Mouse (Mus musculus) cerebellum, postnatal 36 days (tissue): ENCODE results near the gene Denr.

Experiments used
- DNase-seq, 2 experiments: peaks; one replicate each; pipeline ENCODE4 v3.0.0; 2021 to 2022; ENCODE audit warnings: mixed read lengths in 2 of 2

The Denr gene

DNA sequence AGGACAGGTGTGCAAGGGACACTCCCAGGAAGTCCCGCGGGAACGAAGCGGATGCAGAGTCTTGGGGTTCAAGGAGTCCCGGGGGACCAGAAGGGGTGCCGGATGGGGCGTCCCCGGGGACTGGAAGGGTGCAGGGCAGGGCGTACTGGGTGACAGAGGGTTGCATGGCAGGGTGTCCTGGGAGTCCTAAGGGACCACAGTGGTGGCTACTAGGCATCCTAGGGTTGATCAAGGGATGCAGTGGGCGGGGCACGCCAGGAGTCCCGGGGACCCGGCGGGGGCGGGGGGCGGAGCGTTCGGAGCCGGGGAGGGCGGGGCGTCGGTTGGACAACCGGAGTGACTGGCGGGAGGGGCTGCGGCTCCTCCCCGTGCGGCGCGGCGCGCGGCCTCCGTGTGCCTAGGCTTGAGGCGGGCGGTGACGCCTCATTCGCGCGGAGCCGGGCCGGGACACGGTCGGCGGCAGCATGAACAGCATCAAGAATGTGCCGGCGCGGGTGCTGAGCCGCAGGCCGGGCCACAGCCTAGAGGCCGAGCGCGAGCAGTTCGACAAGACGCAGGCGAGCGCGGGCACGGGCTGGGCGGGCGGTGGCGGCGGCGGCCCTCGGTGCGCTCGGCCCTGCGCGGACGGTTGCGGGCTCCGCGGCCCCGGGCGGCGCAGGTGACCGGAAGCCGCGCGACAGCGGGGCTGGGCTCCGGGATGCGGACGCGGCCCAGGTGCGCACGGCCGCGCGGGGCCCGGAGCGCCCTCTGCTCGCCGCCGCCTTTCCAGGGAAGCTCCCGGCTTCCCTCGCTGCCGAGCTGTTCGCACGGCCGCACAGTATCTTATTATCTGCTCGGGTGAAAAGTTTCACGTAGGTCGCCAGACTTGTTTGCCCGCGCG is 66.6 kb downstream of the Denr start, which contains the start of gene Hip1r:
TSS of gene Hip1r (plus strand) at position 330 of the 880 bp plus-strand sequence.
- peak; percentile 74 to 85 for DNase-seq

DNA sequence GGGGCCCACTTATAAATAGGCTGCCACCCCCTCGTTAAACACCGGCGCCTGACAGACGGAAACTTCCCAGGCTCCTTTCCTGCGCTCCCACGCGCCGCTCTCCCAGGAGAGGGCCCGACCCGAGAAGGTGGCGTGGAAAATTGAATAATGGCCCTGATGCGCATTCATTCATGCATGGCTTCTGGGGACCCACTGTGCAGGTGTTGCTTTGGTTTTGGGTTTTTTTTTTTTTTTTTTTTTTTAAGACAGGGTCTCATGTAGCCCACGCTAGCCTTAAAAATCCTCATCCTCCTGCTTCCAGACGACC is 67.2 kb downstream of the Denr start:
- peak in 1 of 2 experiments; percentile 35 for DNase-seq

DNA sequence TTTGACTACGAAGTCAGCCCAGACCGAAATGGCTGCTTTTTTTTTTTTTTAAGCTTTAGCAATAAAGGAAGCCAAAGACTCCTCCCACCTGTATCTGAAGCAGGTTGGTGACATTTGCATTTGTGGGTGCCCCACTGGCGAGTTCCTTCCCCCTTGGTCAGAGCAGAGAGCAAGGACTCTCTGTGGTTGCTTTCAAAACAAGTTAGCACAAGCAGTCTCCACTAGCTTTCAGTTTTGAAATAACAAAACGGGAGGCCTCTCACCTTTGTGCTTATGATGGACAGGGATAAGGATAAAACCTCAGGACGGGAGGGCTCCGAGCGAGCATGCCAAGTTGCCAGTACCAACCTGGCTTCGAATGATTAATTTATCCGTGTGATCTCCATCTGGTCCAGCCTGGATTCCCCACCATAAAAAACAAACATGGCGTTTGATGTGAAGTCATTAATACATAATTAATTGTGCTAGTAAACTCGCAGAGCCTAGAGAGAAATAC is 67.7 kb downstream of the Denr start:
- no peak for DNase-seq

DNA sequence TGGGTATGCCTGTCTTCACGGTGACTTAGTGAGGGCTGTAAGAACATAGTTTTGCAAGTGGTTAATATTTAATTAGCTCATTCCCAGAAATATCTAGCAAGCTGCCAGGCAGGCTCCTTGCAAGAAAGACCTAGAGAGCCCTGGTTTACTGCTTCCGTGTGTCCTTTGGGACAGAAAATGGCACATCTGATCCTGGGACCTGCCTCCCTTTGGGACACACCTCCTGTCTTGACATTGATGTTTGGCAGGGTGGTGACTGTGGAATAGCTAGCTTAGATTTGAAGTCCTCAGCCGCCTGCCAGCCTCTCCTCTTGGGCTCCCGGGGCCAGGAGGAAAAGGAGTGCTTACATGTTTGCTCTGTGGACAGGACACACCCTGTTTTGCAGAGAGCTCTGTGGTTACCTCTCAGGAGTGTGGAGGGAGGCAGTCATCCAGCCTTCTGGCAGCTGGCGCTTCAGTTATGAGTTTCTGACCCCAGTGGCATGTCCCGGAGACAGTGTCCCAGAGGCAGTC is 68.7 kb downstream of the Denr start:
- no peak for DNase-seq

DNA sequence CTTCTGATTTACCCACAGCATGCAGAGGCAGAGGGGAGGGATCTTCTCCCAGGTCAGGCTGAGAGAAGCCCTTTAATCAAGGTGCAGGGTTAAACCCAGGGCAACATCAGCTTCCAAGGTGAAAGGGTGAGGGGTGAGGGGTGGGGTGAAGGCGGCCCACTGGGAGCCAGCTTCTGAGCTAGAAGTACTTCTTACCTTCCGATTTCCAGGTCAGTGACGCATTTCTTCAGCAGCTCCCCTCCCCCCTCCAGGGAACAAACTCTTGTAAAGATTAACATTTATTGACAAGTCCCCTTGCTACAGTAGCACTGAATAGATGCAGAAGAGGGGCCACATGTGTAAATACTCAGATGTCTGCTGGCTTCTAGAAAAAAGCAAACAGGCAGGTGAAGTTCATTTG is 70.3 kb downstream of the Denr start:
- DNase-seq = no peak

DNA sequence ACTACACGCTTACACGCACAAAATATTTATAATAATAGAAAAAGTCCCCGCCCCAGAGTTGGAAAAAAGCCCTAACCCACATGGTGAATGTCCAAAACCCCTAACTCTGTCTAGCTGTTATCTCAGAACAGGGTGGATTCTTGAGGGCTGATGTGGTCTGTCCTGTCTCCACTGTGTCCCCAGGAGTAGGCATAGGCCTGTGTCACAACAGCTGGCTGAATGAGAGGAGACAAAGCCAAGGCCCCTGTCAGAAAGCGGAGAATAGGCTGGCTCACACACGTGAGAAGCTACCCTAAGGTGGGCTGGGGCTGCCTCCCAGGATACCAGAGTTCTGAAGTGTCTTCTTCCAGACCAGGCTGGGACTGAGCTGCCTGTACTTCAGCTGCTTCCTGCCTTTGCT is 71.2 kb downstream of the Denr start:
- no peak for DNase-seq
